Mouse (Mus musculus): Measurements from ENCODE around the gene P2rx1. TPM values are rescaled to one million over a fixed set of nuclear protein-coding genes. Genes with fewer than 3 reads are reported as not detected.
A peak's percentile ranks its signal among the peaks of the same experiment; 100 is the strongest.

Gene P2rx1
- polyA plus RNA-seq, 1 experiment from 2014 or later, result 8.7 TPM

- no peak overlapping the region for H3K27ac ChIP-seq
- 52% methylated on average over 8 of the region's 8 CpGs for WGBS (ENCODE audit: insufficient replicate concordance)
- H3K4me1 ChIP-seq (replicated peaks), result peaks cover 24% of the 10 kb centered on the region
- no peaks in the 10 kb centered on the region for H3K36me3 ChIP-seq
- H3K9ac ChIP-seq, result no peak overlapping the region
- no peaks in the 10 kb centered on the region for H3K9me3 ChIP-seq (replicated peaks)
- H3K4me2 ChIP-seq, result no peak overlapping the region
- DNase-seq, result no peak
- peaks cover 10% of the 10 kb centered on the region; the same call in 1 of the 2 replicates for H3K27me3 ChIP-seq
- no peak for ATAC-seq (ENCODE audit: low read depth)
- H3K4me3 ChIP-seq (replicated peaks), result no peak overlapping the region
Measured at GRCm38 (mm10) chr11:73026961-73027360, 28.1 kb downstream of the P2rx1 start.

GRCm38 (mm10) chr11:73030821-73031498, 32.1 kb downstream of the P2rx1 start:
- no peaks in the 10 kb centered on the region for H3K9me3 ChIP-seq (replicated peaks)
- H3K9ac ChIP-seq, result peak overlapping the region; percentile 18; the same call in 1 of the 2 replicates
- H3K4me1 ChIP-seq (replicated peaks), result peaks cover 8% of the 10 kb centered on the region; the same call in 1 of the 2 replicates
- H3K4me3 ChIP-seq (replicated peaks), result peak overlapping the region; percentile 26
- DNase-seq, result peak; percentile 79
- no peaks in the 10 kb centered on the region for H3K27me3 ChIP-seq
- H3K4me2 ChIP-seq, result peak overlapping the region; percentile 61
- no peak overlapping the region for H3K27ac ChIP-seq
- WGBS (ENCODE audit: insufficient replicate concordance), result 39% methylated on average over 20 of the region's 20 CpGs
- no peaks in the 10 kb centered on the region for H3K36me3 ChIP-seq
- ATAC-seq (ENCODE audit: low read depth), result peak; percentile 88

GRCm38 (mm10) chr11:73031536-73031935, 32.6 kb downstream of the P2rx1 start:
- Histone ChIP-seq H3K4me3 (replicated peaks) (no peak overlapping the region), H3K9ac (peak overlapping the region; percentile 18; the same call in 1 of the 2 replicates), H3K27me3 (no peaks in the 10 kb centered on the region), H3K27ac (no peak overlapping the region), H3K9me3 (replicated peaks) (no peaks in the 10 kb centered on the region), H3K36me3 (no peaks in the 10 kb centered on the region), H3K4me1 (replicated peaks) (peaks cover 8% of the 10 kb centered on the region; the same call in 1 of the 2 replicates), H3K4me2 (peak overlapping the region; percentile 61; the same call in 1 of the 2 replicates)
- DNase-seq, result no peak
- no peak for ATAC-seq (ENCODE audit: low read depth)
- WGBS (ENCODE audit: insufficient replicate concordance), result 66% methylated on average over 5 of the region's 5 CpGs

- H3K27ac ChIP-seq, result no peak overlapping the region
- no peaks in the 10 kb centered on the region for H3K36me3 ChIP-seq
- WGBS (ENCODE audit: insufficient replicate concordance), result 69% methylated on average over 7 of the region's 7 CpGs
- no peaks in the 10 kb centered on the region for H3K9me3 ChIP-seq (replicated peaks)
- no peaks in the 10 kb centered on the region for H3K27me3 ChIP-seq
- 0 out of 2 replicates have a peak, but pooled peaks cover 3% of the 10 kb centered on the region for H3K4me1 ChIP-seq (replicated peaks)
- ATAC-seq (ENCODE audit: low read depth) (no peak), DNase-seq (no peak)
- no peak overlapping the region for H3K4me3 ChIP-seq (replicated peaks)
- H3K9ac ChIP-seq, result no peak overlapping the region
- no peak overlapping the region for H3K4me2 ChIP-seq
Measured at GRCm38 (mm10) chr11:73036077-73036476, 37.2 kb downstream of the P2rx1 start.

GRCm38 (mm10) chr11:73036889-73037288, 38.0 kb downstream of the P2rx1 start:
- Histone ChIP-seq H3K4me1 (replicated peaks) (no peaks in the 10 kb centered on the region), H3K9me3 (replicated peaks) (no peaks in the 10 kb centered on the region), H3K4me3 (replicated peaks) (no peak overlapping the region), H3K36me3 (no peaks in the 10 kb centered on the region), H3K27ac (no peak overlapping the region), H3K4me2 (no peak overlapping the region), H3K9ac (no peak overlapping the region), H3K27me3 (no peaks in the 10 kb centered on the region)
- ATAC-seq (ENCODE audit: low read depth), result no peak
- no peak for DNase-seq
- 65% methylated on average over 6 of the region's 6 CpGs for WGBS (ENCODE audit: insufficient replicate concordance)

GRCm38 (mm10) chr11:73037691-73038090, 38.8 kb downstream of the P2rx1 start:
- 69% methylated on average over 3 of the region's 3 CpGs for WGBS (ENCODE audit: insufficient replicate concordance)
- no peak for ATAC-seq (ENCODE audit: low read depth)

GRCm38 (mm10) chr11:73039102-73039799, 40.3 kb downstream of the P2rx1 start:
- Histone ChIP-seq H3K36me3 (no peaks in the 10 kb centered on the region), H3K9me3 (replicated peaks) (no peaks in the 10 kb centered on the region), H3K27me3 (no peaks in the 10 kb centered on the region), H3K4me3 (replicated peaks) (no peak overlapping the region), H3K9ac (no peak overlapping the region), H3K4me1 (replicated peaks) (no peaks in the 10 kb centered on the region), H3K4me2 (no peak overlapping the region), H3K27ac (no peak overlapping the region)
- DNase-seq (no peak), ATAC-seq (ENCODE audit: low read depth) (0 out of 2 replicates have a peak, but pooled peaks have one; percentile 26)
- WGBS (ENCODE audit: insufficient replicate concordance), result 54% methylated on average over 9 of the region's 9 CpGs

More at GRCm38 (mm10) chr11:73037691-73038090, 38.8 kb downstream of the P2rx1 start:
- no peaks in the 10 kb centered on the region for H3K9me3 ChIP-seq (replicated peaks)
- H3K36me3 ChIP-seq, result no peaks in the 10 kb centered on the region
- no peaks in the 10 kb centered on the region for H3K4me1 ChIP-seq (replicated peaks)
- no peak for DNase-seq
- H3K4me2 ChIP-seq, result no peak overlapping the region
- no peak overlapping the region for H3K9ac ChIP-seq
- H3K27ac ChIP-seq, result no peak overlapping the region
- H3K27me3 ChIP-seq, result no peaks in the 10 kb centered on the region
- H3K4me3 ChIP-seq (replicated peaks), result no peak overlapping the region

- WGBS (ENCODE audit: insufficient replicate concordance), result 48% methylated on average over 6 of the region's 6 CpGs
- no peak for DNase-seq
- Histone ChIP-seq H3K4me2 (no peak overlapping the region), H3K27ac (no peak overlapping the region), H3K9ac (no peak overlapping the region), H3K4me1 (replicated peaks) (peaks cover 14% of the 10 kb centered on the region), H3K4me3 (replicated peaks) (no peak overlapping the region), H3K9me3 (replicated peaks) (no peaks in the 10 kb centered on the region), H3K27me3 (no peaks in the 10 kb centered on the region), H3K36me3 (no peaks in the 10 kb centered on the region)
- ATAC-seq (ENCODE audit: low read depth), result no peak
Measured at GRCm38 (mm10) chr11:73044229-73044755, 45.4 kb downstream of the P2rx1 start.

- WGBS (ENCODE audit: insufficient replicate concordance), result 41% methylated on average over 4 of the region's 4 CpGs
- Histone ChIP-seq H3K9me3 (replicated peaks) (no peaks in the 10 kb centered on the region), H3K4me1 (replicated peaks) (peaks cover 19% of the 10 kb centered on the region), H3K27ac (no peak overlapping the region), H3K36me3 (peaks cover 3% of the 10 kb centered on the region), H3K27me3 (no peaks in the 10 kb centered on the region), H3K9ac (no peak overlapping the region), H3K4me2 (no peak overlapping the region), H3K4me3 (replicated peaks) (no peak overlapping the region)
- DNase-seq (no peak), ATAC-seq (ENCODE audit: low read depth) (no peak)
Measured at GRCm38 (mm10) chr11:73044789-73045188, 45.9 kb downstream of the P2rx1 start.

GRCm38 (mm10) chr11:73047542-73047996, 48.7 kb downstream of the P2rx1 start, which contains the start of gene Ncbp3:
Gene Ncbp3, plus strand, starts transcription at chr11:73047783.
- ATAC-seq (ENCODE audit: low read depth), result peak; percentile 94
- WGBS (ENCODE audit: insufficient replicate concordance), result under 1% methylated on average over 39 of the region's 39 CpGs

More at GRCm38 (mm10) chr11:73047542-73047996, 48.7 kb downstream of the P2rx1 start, which contains the start of gene Ncbp3:
- Histone ChIP-seq H3K4me1 (replicated peaks) (peaks cover 22% of the 10 kb centered on the region), H3K27me3 (no peaks in the 10 kb centered on the region), H3K9ac (peak within 1 kb of the TSS; percentile 97), H3K4me2 (peak within 1 kb of the TSS; percentile 80), H3K27ac (peak within 1 kb of the TSS; percentile 83), H3K9me3 (replicated peaks) (no peaks in the 10 kb centered on the region), H3K4me3 (replicated peaks) (peak within 1 kb of the TSS; percentile 92), H3K36me3 (peaks cover 29% of the 10 kb centered on the region)
- peak; percentile 95 for DNase-seq

All from liver, embryonic 13.5 days (tissue).